Mouse (Mus musculus) Patski (cell line): Measurements from ENCODE around the gene Ptgdr. TPM values are rescaled to one million over a fixed set of nuclear protein-coding genes. Genes with fewer than 3 reads are reported as not detected.
"Not testable (repeated sequence)": the region's sequence is repeated elsewhere in the genome, so short reads cannot be mapped to it uniquely, and the experiment has no call there.

Experiments used
- ATAC-seq: fragments of 100-300 bp; one replicate; pipeline ENCODE4 v1.8.0; 2021
- CTCF ChIA-PET: fragments of 350-600 bp; sonication (Branson Sonifier 250); formaldehyde crosslinking; loops from one replicate; lab custom pipeline; 2022; ENCODE audit warnings: inconsistent platforms; lab: Charles Lee
- POLR2A ChIA-PET: fragments of 350-600 bp; sonication (Branson Sonifier 250); formaldehyde crosslinking; loops from one replicate; lab custom pipeline; 2022; ENCODE audit warnings: antibody characterized with exemption, inconsistent platforms; lab: Charles Lee
- DNase-seq: peaks from one replicate; pipeline ENCODE4 v3.0.0-alpha.2; 2011; ENCODE audit warnings: low read depth, low spot score
- H3K27me3 ChIP-seq: fragments of 371-371 bp; one replicate; pipeline ENCODE4 v1.5.1; 2021
- CTCF ChIP-seq: fragments of 100-300 bp; IDR thresholded peaks from one replicate; pipeline ENCODE4 v1.5.1; 2021
- in situ Hi-C: fragments of 300-500 bp; cut with MboI; formaldehyde crosslinking; loops from 3 replicates; pipeline ENCODE4 v1.11.1; 2018; ENCODE audit warnings: low pct_unique_long_range_greater_than_20kb, mixed read lengths
- polyA plus RNA-seq: library from polyadenylated mRNA; unstranded; gene quantifications from one replicate; pipeline ENCODE4 v1.2.3, GENCODE M21; 2021

Gene Ptgdr
- polyA plus RNA-seq, 1 experiment from 2014 or later = not detected

DNA sequence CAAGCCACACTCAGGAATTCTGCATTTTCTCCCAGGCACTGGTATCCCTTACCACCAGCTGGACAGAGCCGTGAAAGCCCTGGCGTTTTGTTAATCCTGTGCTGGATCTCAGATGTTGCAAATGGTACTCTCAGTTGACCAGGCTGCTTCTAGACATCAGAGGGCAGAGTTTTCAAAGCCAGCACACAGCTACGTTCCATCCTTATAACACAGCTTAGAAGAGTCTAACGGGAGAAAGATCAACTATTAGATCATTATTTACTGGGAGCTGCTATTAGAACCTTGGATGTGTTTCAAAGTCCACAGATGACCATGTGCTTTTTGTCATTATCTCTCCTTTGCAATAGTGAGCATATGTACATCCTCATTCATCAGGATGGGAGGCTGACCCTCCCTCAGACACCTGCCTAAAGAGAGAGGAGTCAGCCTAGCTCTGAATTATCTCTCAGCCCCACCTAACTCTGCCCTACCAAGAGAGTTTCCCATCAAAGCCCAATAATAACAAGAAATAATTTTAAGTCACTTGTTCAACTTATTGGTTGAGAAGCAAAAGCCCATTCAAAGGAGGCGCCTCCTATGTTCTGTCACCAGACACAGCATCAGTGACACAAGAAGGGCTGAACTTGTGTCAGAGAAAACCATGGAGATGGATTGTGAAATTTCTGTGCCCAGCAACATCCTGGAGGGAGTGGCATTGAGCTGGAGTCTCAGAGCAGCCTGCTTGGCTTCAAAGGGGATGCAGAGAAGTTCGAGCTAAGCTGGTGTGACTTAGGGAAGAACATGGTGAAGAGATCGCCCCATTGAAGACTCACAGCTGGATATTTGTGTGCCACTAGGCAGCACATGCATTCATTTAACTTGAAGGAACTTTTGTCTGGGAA, 37.8 kb downstream of the Ptgdr start:
- in situ Hi-C loops = no loop called here
- ATAC-seq (no peak), DNase-seq (no peak)
- H3K27me3 ChIP-seq = no peaks in the 10 kb centered on the region
- CTCF ChIA-PET = interaction anchor here (1.6 kb wide), 1 partner anchor 12 kb away, joined by 8 read pairs; no protein-coding TSS in a partner anchor
- no peak for TF ChIP-seq CTCF
- POLR2A ChIA-PET = no interaction called here

DNA sequence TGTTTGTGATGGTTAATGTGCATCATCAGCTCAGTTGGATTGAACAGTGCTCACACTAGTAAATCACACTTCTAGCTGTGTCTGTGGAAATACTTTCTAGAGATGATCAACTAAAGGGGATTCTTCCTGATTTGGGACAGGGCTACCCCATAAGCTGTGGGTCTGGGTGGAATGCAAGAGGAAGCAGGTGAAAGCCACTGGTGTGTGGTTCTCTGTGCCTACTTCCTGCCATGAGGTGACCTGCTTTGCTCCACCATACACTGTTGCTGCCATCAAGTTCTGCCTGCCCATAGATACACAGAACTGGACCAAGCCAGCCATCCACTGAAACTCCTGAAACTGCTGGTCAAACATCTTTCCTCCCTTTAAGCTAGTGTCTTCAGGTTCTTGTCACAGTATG, 46.0 kb downstream of the Ptgdr start:
- CTCF ChIA-PET, ATAC-seq, DNase-seq, in situ Hi-C loops, POLR2A ChIA-PET, H3K27me3 ChIP-seq: not testable (repeated sequence)

Other genes starting within 250 kb of the Ptgdr start
- not detected for gene Gm5624, start 231.4 kb downstream of the Ptgdr start, polyA plus RNA-seq
- not detected for gene Gm8257, start 152.9 kb downstream of the Ptgdr start, polyA plus RNA-seq
- gene Gm8267, start 109.0 kb downstream of the Ptgdr start, polyA plus RNA-seq = not detected
- gene Ptger2, start 128.8 kb upstream of the Ptgdr start, polyA plus RNA-seq = 0.09 TPM